ENCODE assay signal across 1 mouse cellular context in the genomic region with DNA sequence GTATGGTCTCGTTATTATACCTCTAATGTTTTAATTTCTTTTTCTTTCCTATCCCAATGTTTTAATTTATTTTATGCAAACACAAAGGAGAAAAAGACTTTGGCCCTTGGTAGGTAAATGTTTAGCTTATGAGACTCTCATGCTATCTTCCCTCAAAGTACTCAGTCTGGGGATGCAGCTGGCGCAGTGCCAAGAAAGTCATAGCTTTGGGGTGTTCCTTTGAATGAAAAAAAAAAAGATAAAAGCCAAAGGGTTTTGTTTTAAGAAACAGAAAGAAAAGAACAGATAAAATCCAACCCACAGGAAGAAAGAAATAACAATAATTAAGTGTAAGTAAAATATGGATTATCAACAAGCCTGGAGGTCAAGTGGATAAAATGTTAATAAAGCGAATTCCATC.
A peak's percentile ranks its signal among the peaks of the same experiment; 100 is the strongest.
TF ChIP-seq lines count a peak whose summit lies in the region.

No protein-coding gene starts in this region.

TF ChIP-seq in MEL, 35 proteins besides CTCF, POLR2A, EP300 and RAD21:
- TF ChIP-seq GATA1 (IDR thresholded peaks at IDR 0.05; ENCODE audit: low read depth, low read length) (peak; percentile 48), ZNF384 (IDR thresholded peaks at IDR 0.05; ENCODE audit: low read depth, low read length) (peak; percentile 84), RCOR1 (IDR thresholded peaks at IDR 0.05; ENCODE audit: low read depth, low read length) (no peak)
